ENCODE assay signal across 11 mouse cellular contexts in genomic region chr2:164873621-164874020, GRCm38 (mm10). TPM values are rescaled to one million over a fixed set of nuclear protein-coding genes. Genes with fewer than 3 reads are reported as not detected.
DNase-seq lines count a peak whose midpoint lies in the region; ATAC-seq and TF ChIP-seq lines count a peak whose summit lies in the region.
"Had no signal": no experiment of that assay in that cellular context is flagged by ENCODE, and none has a peak within 500 bp of the region (broad histone marks: within the 10 kb centered on the region; RNA-seq: fewer than 3 reads in every experiment).

No protein-coding gene starts in this region.

- H3K4me2 ChIP-seq in heart, embryonic 13.5 days: no peak overlapping the region
- H3K4me2 ChIP-seq in lung, embryonic 16.5 days (ENCODE audit: low read depth, low read length): no peak overlapping the region
- no peak overlapping the region for H3K4me2 ChIP-seq in embryonic facial prominence, embryonic 14.5 days (ENCODE audit: low read depth, low read length)
- H3K4me2 ChIP-seq in myocyte (ENCODE audit: low read depth): peak overlapping the region; percentile 59
- H3K4me2 ChIP-seq: forebrain, embryonic 12.5 days had no signal

- no peak overlapping the region for H3ac ChIP-seq in myocyte (ENCODE audit: control insufficient read depth, insufficient read length)

- H3K36me3 ChIP-seq in heart, embryonic 13.5 days: peaks cover 7% of the 10 kb centered on the region
- H3K36me3 ChIP-seq in lung, embryonic 16.5 days (ENCODE audit: control insufficient read depth, insufficient read depth, low read length): no peaks in the 10 kb centered on the region
- H3K36me3 ChIP-seq in embryonic facial prominence, embryonic 14.5 days (ENCODE audit: control insufficient read depth, insufficient read depth, low read length): 0 out of 2 replicates have a peak, but pooled peaks cover 4% of the 10 kb centered on the region
- no peaks in the 10 kb centered on the region for H3K36me3 ChIP-seq in myocyte (ENCODE audit: control insufficient read depth, insufficient read depth)

- no peaks in the 10 kb centered on the region for H3K9me3 ChIP-seq in heart, embryonic 13.5 days
- H3K9me3 ChIP-seq in lung, embryonic 16.5 days (ENCODE audit: control insufficient read depth, low read length): no peaks in the 10 kb centered on the region
- H3K9me3 ChIP-seq in embryonic facial prominence, embryonic 14.5 days (ENCODE audit: control insufficient read depth, low read length): no peaks in the 10 kb centered on the region
- H3K9me3 ChIP-seq: forebrain, embryonic 12.5 days had no signal

- DNase-seq in heart, adult 9 months (ENCODE audit: low spot score in 2 of 2): no peak
- DNase-seq in lung, postnatal 25 days (ENCODE audit: low spot score): no peak
- no peak for DNase-seq in embryonic facial prominence, embryonic 14.5 days (ENCODE audit: low spot score)
- DNase-seq in cerebellum, adult 18-20 months: no peak
- no peak for DNase-seq in c-Kit-positive CD71-positive TER-119-positive erythroid progenitor cells, embryonic 14.5 days (ENCODE audit: low spot score)
- DNase-seq: cerebellum, postnatal 25 days; right cerebral cortex, adult 18-20 months had no signal

- H3K79me2 ChIP-seq in myocyte (ENCODE audit: control insufficient read depth, insufficient read depth): peaks cover 6% of the 10 kb centered on the region

- peak overlapping the region; percentile 55; the same call in 1 of the 2 replicates for H3K9ac ChIP-seq in heart, embryonic 13.5 days
- 0 out of 2 replicates have a peak overlapping the region, but pooled peaks have one; percentile 2 for H3K9ac ChIP-seq in lung, embryonic 16.5 days (ENCODE audit: low read length)
- 0 out of 2 replicates have a peak overlapping the region, but pooled peaks have one; percentile 19 for H3K9ac ChIP-seq in embryonic facial prominence, embryonic 14.5 days (ENCODE audit: low read depth, low read length)
- H3K9ac ChIP-seq: forebrain, embryonic 12.5 days had no signal

- H3K27ac ChIP-seq in heart, embryonic 13.5 days (replicated peaks): peak overlapping the region; percentile 81
- H3K27ac ChIP-seq in lung, embryonic 16.5 days (ENCODE audit: low read length): peak overlapping the region; percentile 86
- H3K27ac ChIP-seq in embryonic facial prominence, embryonic 14.5 days (replicated peaks; ENCODE audit: low read depth, low read length): peak overlapping the region; percentile 68

- TF ChIP-seq POLR2A in myocyte (IDR thresholded peaks at IDR 0.05; ENCODE audit: insufficient read length, low read depth): no peak

- H3K27me3 ChIP-seq in heart, embryonic 13.5 days (replicated peaks): no peaks in the 10 kb centered on the region
- no peaks in the 10 kb centered on the region for H3K27me3 ChIP-seq in lung, embryonic 16.5 days (ENCODE audit: control insufficient read depth, insufficient read depth, low read depth, low read length)
- no peaks in the 10 kb centered on the region for H3K27me3 ChIP-seq in embryonic facial prominence, embryonic 14.5 days (replicated peaks; ENCODE audit: control insufficient read depth, insufficient read depth, low read length)
- H3K27me3 ChIP-seq in myocyte (ENCODE audit: control insufficient read depth, insufficient read depth, insufficient read length): no peaks in the 10 kb centered on the region
- H3K27me3 ChIP-seq: forebrain, embryonic 12.5 days had no signal

- no peak overlapping the region for H3K4me3 ChIP-seq in heart, embryonic 13.5 days
- H3K4me3 ChIP-seq in lung, embryonic 16.5 days (ENCODE audit: low read length): no peak overlapping the region
- no peak overlapping the region for H3K4me3 ChIP-seq in embryonic facial prominence, embryonic 14.5 days (ENCODE audit: low read depth, low read length)
- H3K4me3 ChIP-seq in myocyte: peak overlapping the region; percentile 8
- H3K4me3 ChIP-seq: forebrain, embryonic 12.5 days had no signal

- WGBS in heart, embryonic 13.5 days: 56% methylated on average over 3 of the region's 3 CpGs
- WGBS in lung, embryonic 16.5 days: 30% methylated on average over 3 of the region's 3 CpGs
- 54% methylated on average over 3 of the region's 3 CpGs for WGBS in embryonic facial prominence, embryonic 14.5 days

- no peak for ATAC-seq in heart, embryonic 13.5 days (ENCODE audit: extremely low read depth, insufficient number of reproducible peaks, low FRiP score, low TSS enrichment)
- ATAC-seq in lung, embryonic 16.5 days (ENCODE audit: low read depth): no peak
- no peak for ATAC-seq in embryonic facial prominence, embryonic 14.5 days (ENCODE audit: low read depth)

- H3K4me1 ChIP-seq in heart, embryonic 13.5 days: peaks cover 30% of the 10 kb centered on the region
- H3K4me1 ChIP-seq in lung, embryonic 16.5 days (replicated peaks; ENCODE audit: control insufficient read depth, insufficient read depth, low read length): peaks cover 16% of the 10 kb centered on the region
- H3K4me1 ChIP-seq in embryonic facial prominence, embryonic 14.5 days (ENCODE audit: control insufficient read depth, insufficient read depth, low read length): peaks cover 11% of the 10 kb centered on the region; the same call in 1 of the 2 replicates

TF ChIP-seq in myocyte, 11 proteins besides CTCF, POLR2A, EP300 and RAD21:
- TF ChIP-seq MYOD1 (IDR thresholded peaks at IDR 0.05; ENCODE audit: control insufficient read depth in 1 of 3, insufficient read length in 2 of 3, low read depth in 2 of 3): no peak
- TF ChIP-seq POLR2AphosphoS2 (IDR thresholded peaks at IDR 0.05; ENCODE audit: insufficient read length, low read depth): no peak
- no peak for TF ChIP-seq TCF12 (IDR thresholded peaks at IDR 0.05; ENCODE audit: insufficient read depth, poor library complexity, severe bottlenecking)
- TF ChIP-seq REST (IDR thresholded peaks at IDR 0.05; ENCODE audit: insufficient read depth, insufficient read length): no peak
- no peak for TF ChIP-seq SRF (IDR thresholded peaks at IDR 0.05; ENCODE audit: control insufficient read depth, insufficient read length, low read depth)
- TF ChIP-seq MYOG (IDR thresholded peaks at IDR 0.05; ENCODE audit: control insufficient read depth in 1 of 3, insufficient read depth in 1 of 3, insufficient read length in 2 of 3, low read depth in 2 of 3): no peak
- TF ChIP-seq USF1 (IDR thresholded peaks at IDR 0.05; ENCODE audit: low read depth): no peak
- no peak for TF ChIP-seq TCF3 (IDR thresholded peaks at IDR 0.05; ENCODE audit: insufficient read length, low read depth)
- no peak for TF ChIP-seq CEBPB (IDR thresholded peaks at IDR 0.05; ENCODE audit: insufficient read depth, poor library complexity, severe bottlenecking)
- TF ChIP-seq E2F4 (IDR thresholded peaks at IDR 0.05; ENCODE audit: insufficient read depth): no peak
- no peak for TF ChIP-seq MAX (IDR thresholded peaks at IDR 0.05; ENCODE audit: low read depth)

RNA-seq across cellular contexts. Expression of gene Pcif1, which starts 5.5 kb away (rescaled TPM):
- 56.0 and 63.1 TPM in 2 replicates for polyA plus RNA-seq in heart, embryonic 13.5 days (2015; fragmentation: Nextera tagmentation; extraction: Ambion mirVana)
- polyA plus RNA-seq in lung, embryonic 16.5 days (2015; fragmentation: Nextera tagmentation; extraction: Ambion mirVana): 75.3 and 75.8 TPM in 2 replicates
- 56.9 and 62.8 TPM in 2 replicates for polyA plus RNA-seq in embryonic facial prominence, embryonic 14.5 days (2014; fragmentation: Nextera tagmentation; extraction: Ambion mirVana)
- 43.2 TPM for polyA plus RNA-seq in myocyte (2012; fragmentation: generic; extraction: Trizol)

RNA-seq across cellular contexts. Expression of gene Pltp, which starts 16.1 kb away (rescaled TPM):
- polyA plus RNA-seq in heart, embryonic 13.5 days (2015; fragmentation: Nextera tagmentation; extraction: Ambion mirVana): 11.8 and 14.9 TPM in 2 replicates
- 193 and 203 TPM in 2 replicates for polyA plus RNA-seq in lung, embryonic 16.5 days (2015; fragmentation: Nextera tagmentation; extraction: Ambion mirVana)
- 50.1 and 55.1 TPM in 2 replicates for polyA plus RNA-seq in embryonic facial prominence, embryonic 14.5 days (2014; fragmentation: Nextera tagmentation; extraction: Ambion mirVana)
- polyA plus RNA-seq in myocyte (2012; fragmentation: generic; extraction: Trizol): 117 TPM

RNA-seq across cellular contexts. Expression of gene Zfp335, which starts 37.9 kb away (rescaled TPM):
- 8.8 and 9.2 TPM in 2 replicates for polyA plus RNA-seq in heart, embryonic 13.5 days (2015; fragmentation: Nextera tagmentation; extraction: Ambion mirVana)
- 14.3 and 14.6 TPM in 2 replicates for polyA plus RNA-seq in lung, embryonic 16.5 days (2015; fragmentation: Nextera tagmentation; extraction: Ambion mirVana)
- 11.9 and 13.9 TPM in 2 replicates for polyA plus RNA-seq in embryonic facial prominence, embryonic 14.5 days (2014; fragmentation: Nextera tagmentation; extraction: Ambion mirVana)
- 11.1 TPM for polyA plus RNA-seq in myocyte (2012; fragmentation: generic; extraction: Trizol)

RNA-seq across cellular contexts. Expression of gene Neurl2, which starts 40.4 kb away (rescaled TPM):
- polyA plus RNA-seq in heart, embryonic 13.5 days (2015; fragmentation: Nextera tagmentation; extraction: Ambion mirVana): 44.5 and 46.7 TPM in 2 replicates
- 7.1 and 7.8 TPM in 2 replicates for polyA plus RNA-seq in lung, embryonic 16.5 days (2015; fragmentation: Nextera tagmentation; extraction: Ambion mirVana)
- polyA plus RNA-seq in embryonic facial prominence, embryonic 14.5 days (2014; fragmentation: Nextera tagmentation; extraction: Ambion mirVana): 8.3 and 9.1 TPM in 2 replicates
- polyA plus RNA-seq in myocyte (2012; fragmentation: generic; extraction: Trizol): 23.5 TPM

RNA-seq across cellular contexts. Expression of gene Ctsa, which starts 40.9 kb away (rescaled TPM):
- polyA plus RNA-seq in heart, embryonic 13.5 days (2015; fragmentation: Nextera tagmentation; extraction: Ambion mirVana): 171 and 180 TPM in 2 replicates
- polyA plus RNA-seq in lung, embryonic 16.5 days (2015; fragmentation: Nextera tagmentation; extraction: Ambion mirVana): 156 and 161 TPM in 2 replicates
- 140 and 154 TPM in 2 replicates for polyA plus RNA-seq in embryonic facial prominence, embryonic 14.5 days (2014; fragmentation: Nextera tagmentation; extraction: Ambion mirVana)
- 202 TPM for polyA plus RNA-seq in myocyte (2012; fragmentation: generic; extraction: Trizol)

Comparison
In these comparisons a context has a peak if more than half of its experiments do, and no peak if none do; other contexts are left out.
1. H3K9ac ChIP-seq: peak in every context shown above with its lines; median percentile 55 in heart, embryonic 13.5 days; 19 in embryonic facial prominence, embryonic 14.5 days; 2 in lung, embryonic 16.5 days.